Mouse (Mus musculus) thymus, postnatal 4 days (tissue): Measurements from ENCODE around the gene Spata48.
A peak's percentile ranks its signal among the peaks of the same experiment; 100 is the strongest.

Source experiments
- DNase-seq: peaks from one replicate; pipeline ENCODE4 v3.0.0; 2021

Gene Spata48

DNA sequence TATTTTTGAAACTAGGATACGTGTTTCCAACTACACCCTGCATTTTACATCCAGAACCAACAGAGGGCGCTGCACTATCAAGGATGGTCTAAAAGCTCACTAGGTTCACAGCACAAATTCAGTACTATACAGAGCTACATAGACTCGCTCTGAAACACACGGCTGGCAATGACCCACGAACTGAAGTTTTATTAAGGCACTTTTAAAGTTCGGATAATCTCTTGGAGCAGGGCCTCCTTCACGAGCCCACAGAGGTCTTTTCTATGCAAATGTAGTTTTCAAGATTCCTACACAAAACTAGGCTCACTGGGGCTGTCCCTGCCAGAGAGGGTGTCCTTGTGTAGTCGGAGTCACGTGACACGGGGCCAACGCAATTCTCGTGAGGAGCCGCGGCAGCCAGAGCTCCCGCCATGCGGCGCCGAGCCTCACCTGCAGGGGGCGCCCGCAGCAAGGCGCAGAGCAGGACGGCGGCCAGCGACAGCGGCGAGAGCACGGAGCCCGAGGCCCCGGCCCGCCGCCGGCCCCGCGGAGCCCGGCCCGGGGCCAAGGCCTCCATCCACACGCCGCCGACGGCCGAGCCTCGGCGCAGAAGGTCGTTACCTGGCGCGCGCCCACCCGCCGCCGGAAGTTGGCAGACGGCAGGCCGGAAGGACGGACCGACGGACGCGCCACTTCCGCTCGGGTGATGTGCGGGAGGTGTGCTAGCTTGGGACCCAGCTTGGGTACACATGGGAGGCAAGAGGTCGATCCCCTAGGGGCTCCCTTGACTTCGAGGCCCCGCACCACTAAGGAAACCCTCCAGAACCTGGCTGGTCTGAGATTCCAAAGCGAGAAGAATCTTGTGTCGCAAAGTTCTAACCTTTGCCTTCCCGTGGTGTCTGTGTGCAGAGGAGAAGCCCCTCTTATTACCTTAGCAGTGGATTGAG is at the start of gene Spata48, which contains the start of gene Zpbp:
Gene Spata48, plus strand, starts transcription at position 460 of the 926 bp plus-strand sequence.
Gene Zpbp, minus strand, starts transcription at position 774 of the 926 bp plus-strand sequence.
- peak; percentile 96 for DNase-seq

DNA sequence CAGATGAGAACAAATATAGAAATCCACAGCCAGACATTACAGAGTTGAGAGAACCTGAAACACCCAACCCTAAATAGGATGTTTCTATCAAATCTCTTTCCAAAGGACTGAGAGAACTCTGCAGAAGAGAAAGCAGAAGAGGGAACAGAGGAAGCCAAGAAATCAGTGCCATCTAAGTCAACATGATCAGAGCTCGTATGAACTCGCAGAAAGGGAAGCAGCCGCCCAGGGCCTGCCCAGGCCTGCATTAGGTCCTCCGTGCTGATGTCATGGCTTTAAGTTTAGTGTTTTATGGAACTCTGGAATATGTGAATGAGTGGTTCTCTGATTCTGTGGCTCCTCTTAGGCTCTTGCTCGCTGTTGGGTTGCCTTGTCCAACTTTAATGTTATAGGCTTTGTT is 47.7 kb upstream of the Spata48 start:
- no peak for DNase-seq

GRCm38 (mm10) chr11:11417356-11417755 is 44.5 kb upstream of the Spata48 start:
- DNase-seq: no peak

DNA sequence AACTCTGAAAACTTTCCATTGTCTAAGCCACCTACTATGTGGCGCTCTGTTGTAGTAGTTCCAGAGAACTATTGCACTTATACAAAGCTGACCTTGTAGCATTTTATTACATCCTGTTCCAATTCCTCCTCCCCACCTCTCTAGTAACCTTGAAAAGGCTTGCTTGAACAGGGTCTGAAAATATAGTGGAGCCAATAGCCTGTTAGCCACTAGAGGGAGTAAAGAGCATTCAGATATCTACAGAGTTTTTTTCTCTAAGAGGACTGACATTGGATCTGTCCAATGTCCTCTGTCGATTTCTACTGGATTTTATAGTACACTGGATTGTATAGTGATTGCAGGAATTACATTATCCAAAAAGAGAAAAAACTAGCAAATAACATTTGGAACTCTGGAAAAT is 6.9 kb upstream of the Spata48 start:
- no peak for DNase-seq

- DNase-seq: no peak
Observed at GRCm38 (mm10) chr11:11462561-11462890, 632 bp downstream of the Spata48 start.

GRCm38 (mm10) chr11:11468924-11469323 is 7.0 kb downstream of the Spata48 start:
- no peak for DNase-seq

- no peak for DNase-seq
Observed at GRCm38 (mm10) chr11:11484378-11484777, 22.5 kb downstream of the Spata48 start.

DNA sequence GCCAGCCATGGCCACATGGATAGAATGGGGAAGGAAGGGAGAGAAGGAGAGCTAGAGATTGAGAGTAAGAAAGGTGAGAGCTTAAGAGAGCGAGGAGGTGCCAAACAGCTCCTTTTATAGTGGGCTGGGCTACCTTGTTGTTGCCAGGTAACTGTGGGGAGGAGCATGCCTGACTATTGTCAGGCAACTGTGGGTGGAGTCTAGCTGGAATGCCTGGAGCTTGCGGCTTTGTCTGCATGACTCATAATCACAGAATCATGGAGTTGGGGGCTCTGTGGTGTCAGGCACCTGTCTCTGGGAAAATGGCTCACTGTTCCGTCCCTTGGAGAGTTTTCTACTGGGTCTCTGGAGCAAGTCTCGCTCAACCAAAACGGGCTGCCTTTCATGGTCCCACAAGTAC is 30.1 kb downstream of the Spata48 start:
- DNase-seq: no peak

DNA sequence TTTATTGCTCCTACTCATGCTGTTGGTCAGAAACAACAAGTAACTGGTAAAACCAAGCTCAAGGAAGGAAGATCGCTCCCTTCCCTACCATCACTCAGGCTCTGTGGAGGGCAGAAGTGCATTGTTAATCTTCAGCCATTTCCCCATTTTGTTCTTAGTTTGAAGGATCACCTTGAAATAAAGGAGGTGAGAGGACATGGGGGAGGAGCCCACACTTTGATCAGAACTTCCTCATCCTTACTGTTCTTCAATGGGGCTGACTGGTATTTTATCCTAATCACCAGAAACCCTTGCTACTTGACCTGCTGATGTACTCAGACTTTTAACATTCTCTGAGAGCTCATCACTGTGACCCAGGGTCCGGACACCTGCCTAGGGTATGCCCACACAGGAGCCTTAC is 33.8 kb downstream of the Spata48 start:
- no peak for DNase-seq

DNA sequence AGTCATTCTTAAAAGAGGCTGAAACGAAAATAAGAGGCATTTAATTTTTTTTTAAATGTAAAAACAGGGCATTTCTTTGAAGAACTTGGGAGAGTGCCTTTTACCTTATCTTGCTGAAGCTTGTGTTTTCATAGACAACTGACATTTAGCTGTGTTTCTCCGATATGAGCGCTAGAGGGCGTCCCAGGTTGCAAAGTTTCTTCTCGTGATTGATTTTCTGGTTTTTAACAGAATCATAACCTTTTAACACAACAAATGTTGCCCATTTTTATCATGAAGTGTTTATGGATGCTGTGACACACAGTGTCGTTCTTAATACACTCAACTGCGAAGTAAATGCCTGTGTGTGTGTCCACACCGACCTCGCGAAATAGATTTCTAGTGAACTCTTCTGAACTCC is 38.0 kb downstream of the Spata48 start:
- DNase-seq: peak; percentile 76

DNA sequence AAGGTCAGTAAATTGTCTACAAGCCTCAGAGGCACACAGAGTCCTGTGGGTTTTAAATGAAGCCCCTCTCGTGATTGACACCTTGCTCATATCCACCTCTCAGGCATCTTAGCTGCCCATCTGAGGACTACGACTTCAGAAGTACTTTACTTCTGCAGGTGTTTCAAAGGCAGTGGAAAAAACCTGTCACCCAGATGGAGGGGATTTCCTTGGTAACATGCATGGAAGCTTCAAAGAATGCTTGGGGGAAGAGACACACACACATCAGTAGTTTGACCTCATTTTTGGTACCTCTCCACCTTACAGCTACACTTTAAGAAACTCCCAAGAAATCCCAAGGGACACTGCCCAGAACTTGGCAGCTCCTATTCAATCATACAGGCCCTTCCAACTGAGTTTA is 44.3 kb downstream of the Spata48 start:
- DNase-seq: no peak

DNA sequence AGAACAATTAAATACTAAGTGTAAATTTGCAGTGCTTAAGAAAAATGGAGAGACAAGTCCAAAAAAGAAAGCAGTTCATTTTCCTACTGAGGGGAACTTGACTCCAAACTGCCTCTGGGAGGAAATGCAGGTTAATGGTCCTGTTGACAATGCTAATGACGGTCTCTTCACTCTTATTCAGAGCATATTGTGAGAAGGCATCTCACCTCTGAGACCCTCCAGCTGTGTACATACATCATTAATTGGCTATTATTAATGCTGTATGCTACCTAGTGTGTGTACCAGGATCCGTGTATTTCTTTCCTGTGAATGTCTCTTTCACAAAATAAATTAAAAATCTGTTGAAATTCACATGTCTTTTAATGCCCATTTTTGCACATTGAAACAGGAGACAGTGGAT is 47.5 kb downstream of the Spata48 start:
- no peak for DNase-seq

DNA sequence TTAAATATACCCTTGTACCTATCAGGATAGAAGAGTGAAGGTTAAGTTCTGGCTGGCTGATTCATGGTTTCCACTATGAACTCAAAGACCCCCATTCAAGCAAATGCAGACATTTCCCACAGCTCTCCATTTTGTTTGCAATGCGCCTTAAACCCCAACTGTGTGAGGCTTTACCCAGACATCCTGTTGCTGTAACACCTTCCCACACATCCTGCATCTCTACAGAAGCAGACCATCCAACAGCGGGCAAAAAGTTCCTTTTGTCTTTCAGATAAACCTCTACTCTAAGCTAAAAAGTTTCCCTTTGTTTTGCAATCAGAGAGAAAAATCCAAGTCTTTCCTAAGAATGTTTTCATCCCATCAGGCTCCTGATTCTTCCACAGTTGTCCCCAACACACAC is 50.2 kb downstream of the Spata48 start:
- no peak for DNase-seq

DNA sequence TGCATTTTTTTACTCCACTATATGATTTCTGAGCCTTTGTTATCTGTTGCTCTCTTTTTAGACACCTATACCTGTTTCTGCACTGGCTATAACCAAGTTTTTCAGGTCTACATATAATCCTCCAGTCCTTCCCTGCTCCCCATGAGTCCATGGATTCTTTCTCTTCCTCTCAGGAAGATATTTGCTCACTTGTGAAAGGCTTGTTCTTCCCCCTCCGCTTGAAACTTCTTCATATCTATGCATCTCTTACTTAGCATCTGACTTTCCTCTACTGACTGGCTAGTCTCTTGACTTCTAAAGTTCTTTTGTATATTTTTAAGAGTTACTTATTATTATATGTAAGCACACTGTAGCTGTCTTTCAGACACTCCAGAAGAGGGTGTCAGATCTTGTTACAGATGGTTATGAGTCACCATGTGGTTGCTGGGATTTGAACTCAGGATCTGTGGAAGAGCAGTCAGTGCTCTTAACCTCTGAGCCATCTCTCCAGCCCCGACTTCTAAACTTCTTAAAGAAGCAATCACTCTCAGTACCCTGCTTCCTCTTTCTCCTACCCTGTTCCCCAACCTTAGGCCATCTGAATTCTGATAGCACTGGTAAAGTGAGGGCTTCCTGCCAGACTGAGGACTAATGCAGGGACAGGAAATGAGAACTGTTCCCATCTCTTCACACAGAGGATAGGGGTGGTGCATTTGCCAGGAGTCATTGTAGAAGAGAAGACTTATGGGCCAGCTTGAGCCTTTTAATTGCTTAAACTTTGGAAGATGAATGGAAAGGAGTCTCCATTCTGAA is 51.3 kb downstream of the Spata48 start:
- DNase-seq: no peak

DNA sequence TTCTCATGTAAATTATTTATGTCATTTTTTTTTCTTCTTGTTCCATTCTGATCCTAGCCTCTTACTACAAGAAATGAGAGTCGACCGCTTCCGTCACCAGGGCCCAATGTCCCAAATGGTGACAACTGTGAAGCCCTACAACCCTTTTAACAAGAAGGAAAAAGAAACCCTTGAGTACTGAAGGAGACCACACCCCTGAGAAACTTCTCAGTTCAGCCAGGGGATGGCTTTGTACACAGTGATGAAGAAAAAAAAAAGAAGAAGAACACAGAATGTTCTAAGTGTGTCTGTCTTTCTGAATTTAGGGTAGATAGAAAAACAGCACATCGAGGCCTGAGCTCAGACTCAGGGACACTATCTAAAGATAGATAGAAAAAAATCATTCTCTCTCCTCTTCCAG is 53.0 kb downstream of the Spata48 start:
- DNase-seq: no peak

DNA sequence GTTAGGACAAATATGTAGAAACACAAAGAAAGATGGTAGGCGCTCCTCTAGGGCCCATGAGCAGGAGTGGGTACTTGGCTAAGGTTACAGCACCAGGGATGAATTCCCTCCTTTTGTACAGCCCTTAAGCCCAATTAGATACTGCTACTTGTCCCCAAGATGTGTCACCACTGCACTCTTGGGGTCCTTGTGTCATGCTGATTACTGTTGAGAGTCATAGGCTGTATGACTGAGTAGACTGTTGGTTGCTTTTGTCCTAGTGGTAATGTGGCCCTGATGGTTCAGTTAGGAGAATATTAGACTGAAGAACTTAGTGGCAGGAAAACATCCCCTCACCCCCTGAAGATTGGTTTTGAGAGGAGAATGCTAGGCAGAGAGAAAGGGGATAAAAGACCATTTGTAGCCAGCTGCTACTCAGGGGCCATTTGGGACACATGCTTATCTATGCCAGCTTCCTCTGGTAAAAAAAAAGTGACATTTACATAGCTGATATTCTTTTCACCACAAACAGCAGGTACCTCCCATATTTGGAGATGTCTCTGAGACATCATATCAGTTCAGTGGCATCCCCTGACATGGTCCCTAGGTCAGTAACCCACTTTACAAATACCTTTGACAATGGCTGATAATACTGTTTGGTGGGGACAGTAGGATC is 56.0 kb downstream of the Spata48 start:
- DNase-seq: no peak

- no peak for DNase-seq
Observed at GRCm38 (mm10) chr11:11519255-11520243, 57.7 kb downstream of the Spata48 start.

GRCm38 (mm10) chr11:11521908-11522441 is 60.1 kb downstream of the Spata48 start:
- DNase-seq: peak; percentile 77

DNA sequence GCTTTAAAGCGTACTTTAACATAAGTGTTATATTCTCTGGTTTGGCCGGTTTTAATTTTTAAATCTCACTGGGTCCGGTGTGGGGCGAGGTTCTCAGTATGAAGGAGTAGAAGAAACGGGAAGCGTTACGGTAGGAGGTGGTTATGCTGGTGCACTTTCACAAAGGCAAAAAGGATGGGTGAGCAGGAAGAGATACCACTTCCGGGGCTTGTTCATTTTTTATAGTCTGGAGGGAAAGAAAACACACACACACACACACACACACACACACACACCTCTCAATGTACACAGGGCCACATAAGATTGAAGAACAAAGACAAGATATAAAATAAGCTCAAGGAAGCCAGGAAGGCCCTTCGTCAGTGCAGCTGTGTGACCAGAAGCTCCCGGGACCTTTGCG is 66.9 kb downstream of the Spata48 start:
- DNase-seq: peak; percentile 59

GRCm38 (mm10) chr11:11529165-11529564 is 67.3 kb downstream of the Spata48 start:
- peak; percentile 55 for DNase-seq

GRCm38 (mm10) chr11:11530126-11530525 is 68.2 kb downstream of the Spata48 start:
- no peak for DNase-seq

DNA sequence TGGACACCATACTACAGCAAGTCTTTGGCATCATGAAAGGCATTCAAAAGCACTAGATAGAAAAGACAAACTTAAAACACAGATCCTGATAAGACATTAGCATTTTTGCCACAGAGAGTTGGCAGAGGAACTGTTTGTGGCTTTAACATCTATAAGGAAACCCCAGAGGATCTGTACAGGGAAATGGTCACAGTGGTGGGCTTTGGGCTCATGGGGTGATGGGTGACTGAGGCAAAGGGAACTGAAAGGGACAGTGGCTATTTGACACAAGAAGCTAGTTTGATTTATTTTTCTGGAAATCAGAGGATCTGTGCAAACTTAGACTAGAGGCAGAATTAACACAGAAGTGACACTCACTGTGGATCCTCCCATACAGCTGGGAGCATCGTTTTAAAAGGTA is 74.4 kb downstream of the Spata48 start:
- DNase-seq: no peak
